Mouse (Mus musculus) liver, embryonic 14.5 days (tissue): ENCODE measurements around the gene Smad5. TPM values are rescaled to one million over a fixed set of nuclear protein-coding genes. Genes with fewer than 3 reads are reported as not detected.

ENCODE experiments used
- ATAC-seq: fragments of 200-750 bp; cut with Nextera tagmentation; 2 replicates; pipeline ENCODE4 v1.8.0; 2017; ENCODE audit warnings: moderate number of reproducible peaks, mild to moderate bottlenecking, moderate library complexity; ENCODE audit not compliant: insufficient read depth
- DNase-seq, 3 experiments: peaks; one replicate each; pipeline ENCODE4 v3.0.0-alpha.2; 2012 to 2013; ENCODE audit warnings: low read depth in 3 of 3, low spot score in 3 of 3
- H3K27ac ChIP-seq: fragments of 300-500 bp; sonication (generic); 2 replicates; pipeline ENCODE4 v1.5.1; 2014; ENCODE audit warnings: moderate library complexity, mild to moderate bottlenecking, control low read depth, inconsistent platforms
- H3K27me3 ChIP-seq: fragments of 300-500 bp; sonication (generic); 2 replicates; pipeline ENCODE4 v1.6.1; 2014; ENCODE audit warnings: mild to moderate bottlenecking, low read length, moderate library complexity; ENCODE audit not compliant: control insufficient read depth, insufficient read depth
- H3K36me3 ChIP-seq: fragments of 300-500 bp; sonication (generic); replicated peaks from 2 replicates; pipeline ENCODE4 v1.6.1; 2014; ENCODE audit warnings: low read depth; ENCODE audit not compliant: control insufficient read depth, insufficient read depth
- H3K4me1 ChIP-seq, 2 experiments: fragments of 200-500 bp in 1 of 2; fragments of 300-500 bp in 1 of 2; sonication (generic) in 1 of 2; replicated peaks; 2 replicates each; pipeline ENCODE4 v1.6.1; 2012 to 2014; ENCODE audit warnings: antibody characterized with exemption in 1 of 2, inconsistent platforms in 1 of 2, low read length in 1 of 2; ENCODE audit not compliant: control insufficient read depth in 2 of 2, insufficient read depth in 2 of 2
- H3K4me2 ChIP-seq: fragments of 300-500 bp; sonication (generic); 2 replicates; pipeline ENCODE4 v1.6.1; 2014; ENCODE audit warnings: low read depth, mild to moderate bottlenecking, control low read depth, moderate library complexity
- H3K4me3 ChIP-seq, 2 experiments: fragments of 200-500 bp in 1 of 2; fragments of 300-500 bp in 1 of 2; sonication (generic) in 1 of 2; 2 replicates each; pipeline ENCODE4 v1.5.1; 2012 to 2014; ENCODE audit warnings: low read depth in 2 of 2, low read length in 2 of 2, mild to moderate bottlenecking in 2 of 2, control low read depth in 1 of 2, inconsistent platforms in 1 of 2, moderate library complexity in 1 of 2; ENCODE audit not compliant: insufficient read depth in 1 of 2
- H3K9ac ChIP-seq: fragments of 300-500 bp; sonication (generic); replicated peaks from 2 replicates; pipeline ENCODE4 v1.6.1; 2014; ENCODE audit warnings: mild to moderate bottlenecking, control low read depth, moderate library complexity
- H3K9me3 ChIP-seq: fragments of 300-500 bp; sonication (generic); 2 replicates; pipeline ENCODE4 v1.6.1; 2016; ENCODE audit warnings: low read length, mixed read lengths; ENCODE audit not compliant: control insufficient read depth
- CTCF ChIP-seq: IDR thresholded peaks from 2 replicates; pipeline ENCODE4 v1.5.1; 2016; ENCODE audit warnings: antibody characterized with exemption, low read depth, control low read depth
- EP300 ChIP-seq: IDR thresholded peaks from 2 replicates; pipeline ENCODE4 v1.6.1; 2016; ENCODE audit warnings: antibody characterized with exemption, low read depth
- WGBS: fragments of 180-500 bp; shearing (Covaris S2); extraction: QIAGEN DNeasy Blood & Tissue Kit; methylation state at CpG from one replicate; pipeline ENCODE4 v1.1.7; 2014; ENCODE audit not compliant: insufficient replicate concordance; 5-methylcytosine and 5-hydroxymethylcytosine counted together
- polyA plus RNA-seq, 2 experiments: library from polyadenylated mRNA; depleted of rRNA in 1 of 2; stranded (reverse) in 1 of 2; unstranded in 1 of 2; fragments of >200 nt; fragmentation: Nextera tagmentation in 1 of 2; extraction: Ambion mirVana in 1 of 2; gene quantifications; 2 replicates each; pipeline versions ENCODE4 v1.2.1 to v1.2.3; 2012 to 2014

The Smad5 gene
- polyA plus RNA-seq, 2 experiments: 4.2 to 5.0 TPM

DNA sequence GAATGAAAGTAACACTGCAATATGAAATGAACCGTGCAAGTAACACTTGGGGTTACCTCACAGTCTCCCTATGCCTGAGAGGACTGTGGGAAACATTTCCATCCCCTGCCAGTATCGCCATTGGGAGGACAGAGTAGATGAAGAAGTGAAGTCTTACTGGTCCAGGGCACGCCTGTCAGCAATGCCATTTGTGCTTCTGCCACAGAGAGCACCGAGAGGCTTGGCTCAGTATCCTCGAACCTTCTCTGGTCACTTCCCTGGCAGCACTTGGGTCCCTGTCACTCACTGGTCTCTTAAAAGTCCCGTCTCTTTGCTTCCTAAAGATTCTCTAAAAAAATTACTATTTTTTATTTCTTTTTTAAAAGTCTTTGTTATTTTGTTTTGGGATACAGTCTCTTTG is 37.7 kb downstream of the Smad5 start:
- ATAC-seq (no peak), DNase-seq (no peak)
- Histone ChIP-seq H3K27me3 (no peaks in the 10 kb centered on the region), H3K36me3 (no peaks in the 10 kb centered on the region; the same call in none of the 2 replicates), H3K4me2 (no peak overlapping the region), H3K9ac (no peak overlapping the region), H3K27ac (no peak overlapping the region), H3K4me3 (no peak overlapping the region), H3K4me1 (no peaks in the 10 kb centered on the region), H3K9me3 (no peaks in the 10 kb centered on the region)
- 75% methylated on average over 6 of the region's 6 CpGs for WGBS
- TF ChIP-seq CTCF: no peak
- TF ChIP-seq EP300: no peak

- no peak overlapping the region for H3K4me3 ChIP-seq
- no peak for ATAC-seq
- H3K9me3 ChIP-seq: no peaks in the 10 kb centered on the region
- H3K36me3 ChIP-seq: no peaks in the 10 kb centered on the region; the same call in none of the 2 replicates
- H3K4me2 ChIP-seq: no peak overlapping the region
- H3K27ac ChIP-seq: no peak overlapping the region
- H3K4me1 ChIP-seq: no peaks in the 10 kb centered on the region
- 72% methylated on average over 7 of the region's 7 CpGs for WGBS
- TF ChIP-seq CTCF: no peak
- TF ChIP-seq EP300: no peak
- DNase-seq: no peak
- no peak overlapping the region for H3K9ac ChIP-seq
- H3K27me3 ChIP-seq: no peaks in the 10 kb centered on the region
Observed at GRCm38 (mm10) chr13:56741691-56742090, 38.9 kb downstream of the Smad5 start.

GRCm38 (mm10) chr13:56742325-56742901 is 39.6 kb downstream of the Smad5 start:
- no peak overlapping the region for H3K27ac ChIP-seq
- no peaks in the 10 kb centered on the region; the same call in 1 of the 2 replicates for H3K36me3 ChIP-seq
- no peaks in the 10 kb centered on the region for H3K9me3 ChIP-seq
- H3K9ac ChIP-seq: no peak overlapping the region
- 75% methylated on average over 6 of the region's 6 CpGs for WGBS
- no peaks in the 10 kb centered on the region for H3K27me3 ChIP-seq
- ATAC-seq (no peak), DNase-seq (no peak)
- TF ChIP-seq CTCF (no peak), EP300 (no peak)
- no peak overlapping the region for H3K4me2 ChIP-seq
- H3K4me1 ChIP-seq: no peaks in the 10 kb centered on the region
- no peak overlapping the region for H3K4me3 ChIP-seq

DNA sequence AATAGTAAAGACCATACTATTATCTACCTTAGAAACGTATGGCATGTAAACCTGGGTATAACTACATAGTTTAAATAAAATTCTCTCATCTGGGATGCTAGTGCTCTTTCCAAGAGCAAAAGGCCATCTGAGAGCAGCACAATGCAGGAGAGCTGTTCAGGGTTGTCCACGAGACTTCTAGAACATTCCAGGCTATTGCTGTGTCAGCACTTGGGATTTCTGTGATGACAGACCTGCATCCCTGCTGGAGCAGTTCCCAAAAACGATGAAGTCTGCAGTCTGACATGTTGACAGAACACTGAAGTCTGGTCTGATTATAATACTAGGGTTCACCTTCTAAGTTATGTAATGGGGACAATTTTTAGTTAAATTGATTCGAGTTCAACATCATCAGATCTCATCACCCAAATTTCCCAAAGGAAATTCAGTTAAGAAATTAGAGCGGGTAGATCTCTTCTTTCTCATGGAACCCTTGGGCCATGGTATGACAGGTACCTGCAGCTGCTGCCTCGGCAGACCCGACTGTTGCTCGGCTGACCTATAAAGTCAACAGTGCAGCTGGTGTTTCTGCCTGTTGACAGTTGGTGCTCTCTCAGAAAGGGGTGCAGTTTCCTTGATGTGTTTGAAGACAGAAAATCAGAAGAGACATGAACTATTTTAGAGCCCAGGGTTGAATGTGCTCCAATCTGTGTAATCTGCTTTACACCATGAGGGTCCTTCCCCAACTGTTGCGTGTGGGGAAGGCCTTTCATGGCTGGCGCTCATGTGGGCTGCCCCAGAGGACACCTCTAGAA is 44.1 kb downstream of the Smad5 start:
- no peak for DNase-seq
- no peak for ATAC-seq

GRCm38 (mm10) chr13:56747554-56747953 is 44.7 kb downstream of the Smad5 start:
- Histone ChIP-seq H3K36me3 (no peaks in the 10 kb centered on the region), H3K27ac (no peak overlapping the region), H3K4me3 (no peak overlapping the region), H3K9me3 (no peaks in the 10 kb centered on the region), H3K27me3 (peaks cover 19% of the 10 kb centered on the region), H3K9ac (no peak overlapping the region), H3K4me2 (no peak overlapping the region), H3K4me1 (0 out of 4 replicates have a peak, but pooled peaks cover 0 to 3% of the 10 kb centered on the region in 2 experiments)
- WGBS: 46% methylated on average over 8 of the region's 8 CpGs
- no peak for ATAC-seq
- no peak for DNase-seq
- no peak for TF ChIP-seq CTCF
- no peak for TF ChIP-seq EP300

More for the DNA sequence above, 44.1 kb downstream of the Smad5 start:
- H3K36me3 ChIP-seq: no peaks in the 10 kb centered on the region
- peaks cover 13% of the 10 kb centered on the region for H3K27me3 ChIP-seq
- no peak overlapping the region for H3K9ac ChIP-seq
- 53% methylated on average over 10 of the region's 10 CpGs for WGBS
- H3K4me1 ChIP-seq: 0 out of 4 replicates have a peak, but pooled peaks cover 0 to 3% of the 10 kb centered on the region in 2 experiments
- no peak overlapping the region for H3K27ac ChIP-seq
- H3K4me3 ChIP-seq: no peak overlapping the region
- no peak for TF ChIP-seq CTCF
- no peak for TF ChIP-seq EP300
- H3K4me2 ChIP-seq: no peak overlapping the region
- H3K9me3 ChIP-seq: no peaks in the 10 kb centered on the region
